Mouse (Mus musculus): ENCODE results near the gene Gm10260. TPM values are rescaled to one million over a fixed set of nuclear protein-coding genes. Genes with fewer than 3 reads are reported as not detected.

Gene Gm10260
- polyA plus RNA-seq, 1 experiment from 2014 or later: 5.2 TPM

GRCm38 (mm10) chr13:97734760-97735159, 25.7 kb downstream of the Gm10260 start:
- ATAC-seq: no peak
- H3K36me3 ChIP-seq (ENCODE audit: control insufficient read depth, insufficient read depth, low read length): no peaks in the 10 kb centered on the region
- H3K27ac ChIP-seq (ENCODE audit: low read length): no peak overlapping the region
- no peaks in the 10 kb centered on the region for H3K4me1 ChIP-seq (ENCODE audit: control insufficient read depth, insufficient read depth, low read length)
- H3K9me3 ChIP-seq (ENCODE audit: control insufficient read depth, low read length): no peaks in the 10 kb centered on the region
- H3K27me3 ChIP-seq (replicated peaks; ENCODE audit: control insufficient read depth, insufficient read depth, low read length): no peaks in the 10 kb centered on the region
- 90% methylated on average over 3 of the region's 3 CpGs for WGBS
- no peak overlapping the region for H3K9ac ChIP-seq (ENCODE audit: low read depth, low read length)
- no peak overlapping the region for H3K4me3 ChIP-seq (ENCODE audit: low read length)
- no peak overlapping the region for H3K4me2 ChIP-seq (ENCODE audit: low read depth, low read length)

DNA sequence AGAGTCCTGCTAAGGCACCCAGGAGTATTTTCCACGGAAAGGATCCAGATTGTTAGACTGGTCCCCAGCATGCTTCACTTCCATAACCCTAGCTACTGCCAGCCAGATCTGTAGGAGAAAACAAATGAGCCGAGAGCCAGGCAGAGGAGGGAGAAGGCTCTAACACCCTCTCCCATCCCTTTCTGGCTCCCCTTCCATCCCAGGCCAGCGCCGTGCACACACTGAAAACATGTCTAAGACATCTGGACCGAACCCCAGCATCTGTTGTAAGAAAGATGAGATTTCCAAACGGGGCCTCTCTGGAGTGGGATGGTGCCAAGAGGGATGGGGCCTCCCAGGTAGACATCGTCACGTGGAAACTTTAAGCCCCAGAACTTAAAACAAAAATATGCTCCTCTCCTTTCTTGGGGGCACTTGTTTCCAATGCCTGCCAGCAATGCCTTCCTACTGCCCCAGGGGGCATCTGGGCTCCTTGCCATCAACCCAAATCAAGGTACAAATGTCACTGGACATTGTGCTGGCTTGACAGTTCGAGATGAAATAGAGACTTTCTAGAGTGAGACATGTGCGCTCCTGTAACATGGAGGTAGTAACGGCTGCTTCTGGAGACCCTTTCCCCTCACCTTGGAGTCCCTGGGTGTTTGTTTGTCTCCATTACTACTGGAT, 35.1 kb downstream of the Gm10260 start:
- H3K27ac ChIP-seq (ENCODE audit: low read length): no peak overlapping the region
- H3K36me3 ChIP-seq (ENCODE audit: control insufficient read depth, insufficient read depth, low read length): no peaks in the 10 kb centered on the region
- H3K4me1 ChIP-seq (ENCODE audit: control insufficient read depth, insufficient read depth, low read length): no peaks in the 10 kb centered on the region
- no peaks in the 10 kb centered on the region for H3K9me3 ChIP-seq (ENCODE audit: control insufficient read depth, low read length)
- no peak overlapping the region for H3K4me2 ChIP-seq (ENCODE audit: low read depth, low read length)
- WGBS: 65% methylated on average over 11 of the region's 11 CpGs
- H3K27me3 ChIP-seq (replicated peaks; ENCODE audit: control insufficient read depth, insufficient read depth, low read length): no peaks in the 10 kb centered on the region
- no peak overlapping the region for H3K4me3 ChIP-seq (ENCODE audit: low read length)
- no peak overlapping the region for H3K9ac ChIP-seq (ENCODE audit: low read depth, low read length)
- ATAC-seq: no peak

DNA sequence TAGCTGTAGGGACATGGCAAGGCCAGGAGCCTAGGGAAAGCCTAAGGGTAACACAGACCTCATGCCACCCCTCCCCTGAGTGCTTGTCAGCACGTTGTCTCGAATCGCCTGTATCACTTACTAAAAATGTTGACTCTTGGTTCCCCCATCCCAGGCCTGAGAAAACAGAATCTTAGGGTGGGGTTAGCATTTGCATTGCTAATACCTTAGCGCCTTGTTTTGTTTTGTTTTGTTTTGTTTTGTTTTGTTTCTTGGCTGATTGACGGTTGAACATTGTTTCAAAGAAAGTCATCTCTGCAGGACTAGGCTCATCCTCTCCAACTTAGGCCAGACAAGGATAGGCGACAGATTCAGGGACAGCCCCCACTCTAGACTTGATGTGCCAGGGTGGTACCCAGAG, 35.9 kb downstream of the Gm10260 start:
- Histone ChIP-seq H3K36me3 (ENCODE audit: control insufficient read depth, insufficient read depth, low read length) (no peaks in the 10 kb centered on the region), H3K9ac (ENCODE audit: low read depth, low read length) (no peak overlapping the region), H3K4me1 (ENCODE audit: control insufficient read depth, insufficient read depth, low read length) (no peaks in the 10 kb centered on the region), H3K4me3 (ENCODE audit: low read length) (no peak overlapping the region), H3K4me2 (ENCODE audit: low read depth, low read length) (no peak overlapping the region), H3K27ac (ENCODE audit: low read length) (no peak overlapping the region), H3K27me3 (replicated peaks; ENCODE audit: control insufficient read depth, insufficient read depth, low read length) (no peaks in the 10 kb centered on the region), H3K9me3 (ENCODE audit: control insufficient read depth, low read length) (no peaks in the 10 kb centered on the region)
- no peak for ATAC-seq
- WGBS: 72% methylated on average over 6 of the region's 6 CpGs

DNA sequence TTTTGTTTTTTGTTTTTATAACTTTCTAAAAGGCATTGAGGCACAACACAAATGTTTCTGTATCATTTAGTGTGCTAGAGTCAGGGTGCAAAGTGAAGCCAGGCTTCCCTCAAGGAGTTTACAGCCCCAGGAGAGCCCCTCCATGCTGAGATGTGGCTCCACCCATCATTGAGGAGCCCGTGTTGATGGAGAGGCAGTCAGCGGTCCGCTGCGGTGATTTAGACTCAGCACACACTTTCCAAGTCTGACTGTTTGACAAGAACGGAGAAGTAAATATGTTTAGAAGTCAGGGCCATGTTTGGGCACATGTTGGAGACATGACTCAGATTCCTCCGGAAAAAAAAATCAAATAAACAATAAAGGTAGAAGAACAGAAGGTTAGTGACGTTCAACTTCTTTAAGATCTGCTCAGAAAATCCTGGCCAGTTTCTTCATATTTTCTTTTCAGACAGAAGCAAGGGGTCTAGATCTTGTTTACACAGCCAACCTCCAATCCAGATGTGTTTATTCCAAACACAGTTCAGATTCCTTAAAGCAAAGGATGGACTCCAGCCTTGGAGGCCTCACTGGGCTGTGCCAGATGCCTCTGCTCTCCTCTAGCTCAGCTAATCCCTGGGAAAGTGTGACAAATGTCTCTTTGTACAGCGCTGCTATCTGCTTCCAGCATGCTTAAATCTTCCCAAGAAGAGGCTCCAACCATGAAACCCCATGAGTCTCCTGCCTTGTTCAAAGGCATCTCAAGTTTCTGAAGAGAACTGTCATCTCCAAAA, 47.7 kb downstream of the Gm10260 start:
- H3K9ac ChIP-seq (ENCODE audit: low read depth, low read length): no peak overlapping the region
- no peaks in the 10 kb centered on the region for H3K4me1 ChIP-seq (ENCODE audit: control insufficient read depth, insufficient read depth, low read length)
- whole genome bisulfite sequencing: 47% methylated on average over 8 of the region's 8 CpGs
- H3K27ac ChIP-seq (ENCODE audit: low read length): peak overlapping the region; percentile 30; the same call in 1 of the 2 replicates
- ATAC-seq: peak; percentile 58; the same call in 1 of the 2 replicates
- H3K9me3 ChIP-seq (ENCODE audit: control insufficient read depth, low read length): no peaks in the 10 kb centered on the region
- H3K4me2 ChIP-seq (ENCODE audit: low read depth, low read length): no peak overlapping the region
- H3K4me3 ChIP-seq (ENCODE audit: low read length): no peak overlapping the region
- no peaks in the 10 kb centered on the region for H3K27me3 ChIP-seq (replicated peaks; ENCODE audit: control insufficient read depth, insufficient read depth, low read length)
- H3K36me3 ChIP-seq (ENCODE audit: control insufficient read depth, insufficient read depth, low read length): no peaks in the 10 kb centered on the region

DNA sequence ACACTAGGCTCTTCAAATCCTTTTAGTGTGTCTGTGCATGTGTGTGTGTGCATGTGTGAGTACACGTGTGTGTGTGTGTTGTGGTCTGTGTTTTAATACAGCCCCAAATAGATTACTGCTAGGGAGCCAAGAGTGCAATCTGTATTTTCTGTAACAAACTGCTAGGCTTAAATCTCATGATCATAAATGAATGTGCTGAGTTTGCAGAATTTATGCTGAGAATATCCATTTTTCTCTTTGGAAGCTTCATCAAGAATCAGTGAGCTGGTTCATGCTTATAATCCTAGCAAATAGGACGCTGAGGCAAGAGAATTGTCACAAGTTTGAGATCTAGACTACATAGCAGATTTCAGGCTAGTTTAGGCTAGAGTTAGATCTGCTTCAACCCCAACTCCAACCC, 48.9 kb downstream of the Gm10260 start:
- 79% methylated on average over 2 of the region's 2 CpGs for WGBS
- no peaks in the 10 kb centered on the region for H3K27me3 ChIP-seq (replicated peaks; ENCODE audit: control insufficient read depth, insufficient read depth, low read length)
- H3K4me1 ChIP-seq (ENCODE audit: control insufficient read depth, insufficient read depth, low read length): no peaks in the 10 kb centered on the region
- no peak overlapping the region for H3K9ac ChIP-seq (ENCODE audit: low read depth, low read length)
- no peak overlapping the region for H3K4me3 ChIP-seq (ENCODE audit: low read length)
- no peak overlapping the region for H3K27ac ChIP-seq (ENCODE audit: low read length)
- ATAC-seq: no peak
- H3K9me3 ChIP-seq (ENCODE audit: control insufficient read depth, low read length): no peaks in the 10 kb centered on the region
- H3K4me2 ChIP-seq (ENCODE audit: low read depth, low read length): no peak overlapping the region
- no peaks in the 10 kb centered on the region for H3K36me3 ChIP-seq (ENCODE audit: control insufficient read depth, insufficient read depth, low read length)
